Mouse (Mus musculus) forebrain, embryonic 16.5 days (tissue): ENCODE data around the gene Rgmb. TPM values are rescaled to one million over a fixed set of nuclear protein-coding genes. Genes with fewer than 3 reads are reported as not detected.

ENCODE experiments used
- ATAC-seq: fragments of 200-750 bp; cut with Nextera tagmentation; 2 replicates; pipeline ENCODE4 v1.8.0; 2017; ENCODE audit warnings: mild to moderate bottlenecking, moderate library complexity
- H3K27ac ChIP-seq: fragments of 300-500 bp; sonication (generic); 2 replicates; pipeline ENCODE4 v1.5.1; 2014; ENCODE audit warnings: low read length, control low read depth
- H3K27me3 ChIP-seq: fragments of 300-500 bp; sonication (generic); replicated peaks from 2 replicates; pipeline ENCODE4 v1.6.1; 2014; ENCODE audit warnings: low read length; ENCODE audit not compliant: control insufficient read depth, insufficient read depth
- H3K36me3 ChIP-seq: fragments of 300-500 bp; sonication (generic); 2 replicates; pipeline ENCODE4 v1.6.1; 2014; ENCODE audit not compliant: control insufficient read depth, insufficient read depth
- H3K4me1 ChIP-seq: fragments of 300-500 bp; sonication (generic); replicated peaks from 2 replicates; pipeline ENCODE4 v1.6.1; 2014; ENCODE audit warnings: low read length; ENCODE audit not compliant: control insufficient read depth, insufficient read depth
- H3K4me2 ChIP-seq: fragments of 300-500 bp; sonication (generic); 2 replicates; pipeline ENCODE4 v1.6.1; 2014; ENCODE audit warnings: mild to moderate bottlenecking, low read length, control low read depth
- H3K4me3 ChIP-seq: fragments of 300-500 bp; sonication (generic); replicated peaks from 2 replicates; pipeline ENCODE4 v1.5.1; 2014; ENCODE audit warnings: mild to moderate bottlenecking, low read length, control low read depth
- H3K9ac ChIP-seq: fragments of 300-500 bp; sonication (generic); replicated peaks from 2 replicates; pipeline ENCODE4 v1.6.1; 2014; ENCODE audit warnings: low read depth, low read length, control low read depth
- H3K9me3 ChIP-seq: fragments of 300-500 bp; sonication (generic); 2 replicates; pipeline ENCODE4 v1.6.1; 2016; ENCODE audit warnings: low read length; ENCODE audit not compliant: control insufficient read depth
- WGBS: fragments of 180-500 bp; shearing (Covaris S2); extraction: QIAGEN DNeasy Blood & Tissue Kit; methylation state at CpG from one replicate; pipeline ENCODE4 v1.1.7; 2014; 5-methylcytosine and 5-hydroxymethylcytosine counted together
- polyA plus RNA-seq: library from polyadenylated mRNA; unstranded; fragments of >200 nt; fragmentation: Nextera tagmentation; extraction: Ambion mirVana; gene quantifications from 2 replicates; pipeline ENCODE4 v1.2.1, GENCODE M21; 2015

The Rgmb gene
- polyA plus RNA-seq, 1 experiment from 2014 or later = 43.0 TPM

DNA sequence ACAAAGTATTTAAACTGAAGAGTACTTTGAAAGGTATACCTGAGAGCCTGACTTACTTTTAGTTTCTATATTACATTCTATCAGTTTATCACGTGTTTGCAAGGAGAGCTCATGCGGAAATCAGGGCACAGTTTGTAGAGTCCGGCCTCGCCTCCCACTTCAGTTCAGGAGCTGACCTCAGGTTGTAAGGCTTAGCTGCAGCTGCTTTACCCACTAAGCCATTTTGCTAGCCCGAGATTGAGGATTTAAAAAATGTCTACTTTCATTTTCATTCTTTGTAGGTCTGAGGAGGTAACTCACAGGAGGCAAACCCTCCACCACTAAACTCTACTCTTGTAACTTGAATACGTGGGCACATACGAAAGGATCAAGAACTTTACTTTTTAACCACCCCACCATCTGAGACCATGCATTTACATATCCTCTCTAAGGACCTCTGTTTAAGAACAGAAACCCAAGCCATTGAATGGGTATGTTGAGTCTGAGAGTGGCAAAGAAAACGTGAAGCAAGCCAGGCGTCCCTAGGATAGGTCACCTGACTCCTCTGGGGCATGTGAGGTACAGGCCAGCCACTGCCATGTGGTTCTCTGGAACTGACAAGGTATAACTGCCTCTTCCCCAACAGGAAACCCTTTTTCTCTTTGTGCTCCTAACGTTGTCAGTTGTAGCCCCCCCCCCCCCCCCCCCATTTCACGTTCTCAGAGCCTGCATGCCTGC lies 14.3 kb downstream of the Rgmb start:
- H3K4me1 ChIP-seq = peaks cover 27% of the 10 kb centered on the region
- WGBS = 92% methylated on average over 9 of the region's 11 CpGs

GRCm38 (mm10) chr17:15815312-15816018 lies 15.4 kb downstream of the Rgmb start:
- H3K4me3 ChIP-seq = no peak overlapping the region
- peaks cover 27% of the 10 kb centered on the region for H3K4me1 ChIP-seq
- peaks cover under 1% of the 10 kb centered on the region for H3K36me3 ChIP-seq
- H3K4me2 ChIP-seq = no peak overlapping the region
- WGBS = 89% methylated on average over 10 of the region's 10 CpGs
- no peak overlapping the region for H3K27ac ChIP-seq
- no peak for ATAC-seq
- H3K9me3 ChIP-seq = no peaks in the 10 kb centered on the region
- H3K9ac ChIP-seq = no peak overlapping the region
- no peaks in the 10 kb centered on the region for H3K27me3 ChIP-seq

More for the DNA sequence above, 14.3 kb downstream of the Rgmb start:
- Histone ChIP-seq H3K27me3 (no peaks in the 10 kb centered on the region), H3K36me3 (peaks cover 4% of the 10 kb centered on the region), H3K4me3 (no peak overlapping the region), H3K27ac (no peak overlapping the region), H3K9me3 (no peaks in the 10 kb centered on the region), H3K9ac (no peak overlapping the region), H3K4me2 (no peak overlapping the region)
- ATAC-seq = no peak

DNA sequence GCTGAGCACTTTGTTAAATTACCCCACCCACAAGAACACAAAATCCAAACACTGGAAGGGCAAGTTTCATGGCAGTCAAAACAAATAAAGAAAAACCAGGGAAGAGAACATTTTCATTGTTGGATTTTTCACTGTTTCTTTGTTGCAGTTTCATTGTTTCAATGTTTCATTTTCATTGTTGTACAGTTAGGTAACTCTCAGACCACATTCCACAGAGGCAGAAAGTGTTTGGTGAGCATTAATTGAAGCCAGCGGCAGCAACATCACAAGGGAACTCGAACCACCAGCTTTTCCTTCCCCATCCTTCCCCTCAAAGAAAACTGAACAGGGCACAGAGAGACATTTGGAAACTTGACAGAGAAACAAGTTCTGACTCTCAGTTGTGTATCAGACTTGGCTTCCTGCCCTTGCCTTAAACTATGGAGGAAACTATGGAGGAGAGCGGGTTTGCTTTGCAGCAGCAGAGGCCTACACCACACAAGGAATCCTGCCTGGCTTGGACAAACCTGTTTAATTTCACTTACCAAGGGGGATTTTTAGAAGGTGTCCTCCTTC lies 17.1 kb downstream of the Rgmb start:
- no peaks in the 10 kb centered on the region for H3K9me3 ChIP-seq

DNA sequence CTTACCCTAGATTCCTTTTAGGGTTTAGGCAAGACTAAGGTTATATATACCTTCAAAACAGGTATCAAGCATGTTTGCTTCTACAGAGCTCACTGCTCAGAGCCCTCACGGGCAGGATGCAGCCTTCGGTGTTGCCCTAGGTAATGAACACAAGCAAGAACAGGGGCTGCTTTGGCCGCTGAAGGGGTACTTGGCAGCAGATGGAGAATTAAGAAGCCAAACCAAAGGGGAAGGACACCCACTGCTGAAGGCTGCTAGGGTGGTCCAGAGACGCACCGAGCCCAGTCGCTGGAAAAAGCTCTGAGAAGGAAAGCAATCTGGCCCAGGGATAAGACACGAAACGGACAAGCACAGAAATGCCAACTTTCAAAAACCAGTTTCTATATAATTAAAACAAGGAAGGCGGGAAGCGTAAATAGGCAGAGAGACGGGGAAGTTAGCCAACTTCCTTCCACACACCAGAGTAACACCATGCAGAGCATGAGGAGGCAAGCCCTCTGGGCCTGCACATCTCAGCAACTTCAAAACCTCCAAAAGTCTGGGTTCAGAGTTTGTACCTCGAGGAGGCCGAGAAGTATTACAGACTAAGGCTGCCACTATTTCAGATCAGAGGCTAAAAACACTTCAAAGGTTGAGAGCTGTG lies 18.6 kb downstream of the Rgmb start:
- ATAC-seq = no peak
- WGBS = 64% methylated on average over 13 of the region's 13 CpGs
- Histone ChIP-seq H3K36me3 (peaks cover 3% of the 10 kb centered on the region), H3K27ac (no peak overlapping the region), H3K9me3 (no peaks in the 10 kb centered on the region), H3K4me2 (no peak overlapping the region), H3K27me3 (no peaks in the 10 kb centered on the region), H3K4me1 (peaks cover 35% of the 10 kb centered on the region), H3K9ac (no peak overlapping the region), H3K4me3 (no peak overlapping the region)

More for the DNA sequence above, 17.1 kb downstream of the Rgmb start:
- Histone ChIP-seq H3K4me2 (no peak overlapping the region), H3K27ac (no peak overlapping the region), H3K36me3 (no peaks in the 10 kb centered on the region; the same call in 1 of the 2 replicates), H3K4me1 (peaks cover 25% of the 10 kb centered on the region), H3K4me3 (no peak overlapping the region), H3K9ac (no peak overlapping the region), H3K27me3 (no peaks in the 10 kb centered on the region)
- 68% methylated on average over 3 of the region's 3 CpGs for WGBS
- no peak for ATAC-seq

DNA sequence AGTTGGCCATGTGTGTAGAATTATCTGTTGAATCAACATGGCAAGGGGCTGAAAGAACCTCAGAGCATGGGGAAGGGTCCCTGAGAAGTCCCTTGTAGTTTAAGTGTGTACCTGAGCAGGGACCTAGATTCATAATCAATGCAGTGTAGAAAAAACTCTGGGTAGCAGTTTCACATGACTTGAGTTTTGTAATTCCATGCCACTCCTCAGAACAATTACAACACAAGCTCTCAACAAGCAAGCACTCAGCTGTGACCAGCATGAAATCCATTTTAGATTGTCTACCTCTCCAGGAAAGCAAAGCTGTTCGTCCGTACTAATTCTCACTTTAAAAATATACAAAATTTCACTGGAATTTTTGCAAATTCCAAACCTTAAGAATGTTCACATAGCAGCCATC lies 20.9 kb downstream of the Rgmb start:
- Histone ChIP-seq H3K9ac (no peak overlapping the region), H3K9me3 (no peaks in the 10 kb centered on the region), H3K27ac (no peak overlapping the region), H3K4me3 (no peak overlapping the region), H3K4me2 (no peak overlapping the region), H3K27me3 (no peaks in the 10 kb centered on the region), H3K4me1 (peaks cover 33% of the 10 kb centered on the region), H3K36me3 (peaks cover 11% of the 10 kb centered on the region)
- WGBS = 71% methylated on average over 2 of the region's 2 CpGs
- ATAC-seq = no peak

- peaks cover 23% of the 10 kb centered on the region for H3K4me1 ChIP-seq
Observed at GRCm38 (mm10) chr17:15808468-15809374, 22.1 kb downstream of the Rgmb start.

DNA sequence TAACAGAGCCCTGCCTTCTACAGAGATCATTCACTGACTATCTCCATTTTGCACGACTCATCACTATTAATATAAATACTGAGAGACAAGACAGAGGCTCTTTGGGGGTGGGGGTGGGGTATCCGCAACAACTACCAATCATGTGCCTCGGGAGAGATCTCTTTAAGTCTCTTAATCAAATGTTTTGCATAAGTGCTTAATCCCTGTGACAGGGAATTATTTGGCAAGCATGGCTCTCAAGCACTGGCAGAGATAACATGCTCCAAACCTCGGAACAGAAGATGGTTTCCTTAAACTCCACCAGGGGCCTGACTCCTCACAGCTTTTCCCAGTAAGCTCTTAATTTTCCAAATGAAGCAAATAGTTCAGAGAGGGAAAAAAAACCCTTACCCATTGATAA lies 22.8 kb downstream of the Rgmb start:
- no peak overlapping the region for H3K9ac ChIP-seq
- H3K4me3 ChIP-seq = no peak overlapping the region
- no peaks in the 10 kb centered on the region for H3K9me3 ChIP-seq
- WGBS = 39% methylated on average over 4 of the region's 4 CpGs
- H3K36me3 ChIP-seq = peaks cover 11% of the 10 kb centered on the region
- peaks cover 21% of the 10 kb centered on the region for H3K4me1 ChIP-seq
- H3K4me2 ChIP-seq = no peak overlapping the region
- no peaks in the 10 kb centered on the region for H3K27me3 ChIP-seq
- no peak for ATAC-seq
- no peak overlapping the region for H3K27ac ChIP-seq

More at GRCm38 (mm10) chr17:15808468-15809374, 22.1 kb downstream of the Rgmb start:
- no peak overlapping the region for H3K9ac ChIP-seq
- no peak overlapping the region for H3K4me3 ChIP-seq
- peaks cover 11% of the 10 kb centered on the region for H3K36me3 ChIP-seq
- no peak for ATAC-seq
- H3K27ac ChIP-seq = no peak overlapping the region
- H3K9me3 ChIP-seq = no peaks in the 10 kb centered on the region
- H3K27me3 ChIP-seq = no peaks in the 10 kb centered on the region
- no peak overlapping the region for H3K4me2 ChIP-seq
- WGBS = 14% methylated on average over 10 of the region's 10 CpGs

DNA sequence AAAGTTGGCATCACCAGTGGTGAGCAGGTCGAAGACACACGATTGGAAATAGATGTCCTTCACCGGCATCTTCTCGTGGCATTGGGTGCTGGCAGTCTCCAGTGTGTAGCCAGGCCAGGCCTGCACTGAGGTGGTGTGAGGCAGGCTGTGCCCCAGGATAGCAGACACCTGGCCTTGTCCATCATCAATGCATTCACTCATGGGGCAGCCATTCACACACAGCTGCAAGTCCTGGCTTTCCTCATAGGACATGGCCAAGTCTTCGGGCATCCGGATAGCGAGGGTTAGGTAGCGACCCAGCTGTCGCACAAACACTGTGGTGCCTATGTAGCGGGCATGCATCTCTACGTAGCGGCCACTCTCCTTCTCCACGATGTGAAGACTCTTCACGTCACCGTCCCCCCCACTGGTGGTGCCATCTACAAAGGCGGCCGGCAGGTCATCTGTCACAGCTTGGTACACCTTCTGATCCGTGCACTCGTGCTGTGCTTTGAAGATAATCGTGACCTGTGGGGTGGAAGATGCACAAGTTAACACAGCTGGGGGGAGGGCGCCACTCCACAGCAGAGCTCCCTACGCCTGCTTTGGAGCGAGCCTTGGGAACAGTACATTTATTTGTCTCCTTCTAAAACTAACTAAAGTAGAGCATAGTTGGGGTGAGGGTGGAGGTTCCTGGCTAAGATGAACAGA lies 23.4 kb downstream of the Rgmb start:
- peak; percentile 19; the same call in 1 of the 2 replicates for ATAC-seq
- Histone ChIP-seq H3K9ac (no peak overlapping the region), H3K27me3 (no peaks in the 10 kb centered on the region), H3K9me3 (no peaks in the 10 kb centered on the region), H3K27ac (no peak overlapping the region), H3K4me1 (peaks cover 18% of the 10 kb centered on the region), H3K4me3 (no peak overlapping the region), H3K36me3 (peaks cover 15% of the 10 kb centered on the region), H3K4me2 (no peak overlapping the region)
- 93% methylated on average over 23 of the region's 23 CpGs for WGBS
